Mouse (Mus musculus): ENCODE results near the gene 1700029H14Rik.

DNA sequence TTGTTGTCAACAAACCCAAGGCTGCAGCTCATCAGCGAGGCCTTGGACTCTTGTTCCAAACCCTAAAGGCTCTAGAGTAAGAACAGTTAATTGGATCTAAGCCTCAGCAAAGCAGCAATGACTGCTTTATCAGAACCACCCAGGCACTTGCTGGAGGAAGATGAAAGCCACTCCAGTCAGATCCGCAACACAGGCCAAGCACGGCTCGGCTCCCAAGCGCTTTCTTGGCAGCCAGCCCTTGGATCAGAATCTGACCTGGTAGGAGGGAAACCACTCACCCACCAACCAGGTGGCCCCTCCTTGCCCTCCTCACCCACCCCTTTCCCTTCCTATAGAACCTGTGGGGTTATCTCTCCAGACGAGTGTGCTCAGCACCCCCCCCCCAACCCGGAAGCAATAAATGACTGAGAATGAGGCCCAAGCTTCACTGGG is 46.2 kb downstream of the 1700029H14Rik start:
- TF ChIP-seq GATA1 (IDR thresholded peaks at IDR 0.05; ENCODE audit: borderline replicate concordance, low read length) = no peak
- TF ChIP-seq FLI1 (IDR thresholded peaks at IDR 0.05; ENCODE audit: low read length) = no peak
